Mouse (Mus musculus): Measurements from ENCODE around the gene Pitpnm3.

Pitpnm3 gene

DNA sequence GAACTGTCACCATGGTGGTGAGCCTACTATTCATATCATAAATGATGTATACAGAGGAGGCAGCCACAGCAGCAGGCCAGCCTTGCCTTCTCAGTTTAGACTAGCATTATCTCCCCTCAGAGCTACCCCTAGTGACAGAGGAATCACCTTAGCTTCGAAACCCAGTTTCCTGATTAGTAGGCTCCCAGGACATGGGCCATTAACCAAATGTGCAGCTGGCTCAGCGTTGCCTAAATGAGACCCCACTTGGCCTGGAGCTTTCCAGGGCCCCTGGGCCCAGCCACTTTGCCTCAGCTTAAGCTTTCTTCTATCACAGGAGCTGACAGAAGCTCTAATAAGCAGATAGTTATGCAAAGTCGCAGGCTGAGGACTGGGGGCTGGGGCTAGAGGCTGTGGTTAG, 39.6 kb downstream of the Pitpnm3 start:
- no peak for DNase-seq (ENCODE audit: low spot score)

DNA sequence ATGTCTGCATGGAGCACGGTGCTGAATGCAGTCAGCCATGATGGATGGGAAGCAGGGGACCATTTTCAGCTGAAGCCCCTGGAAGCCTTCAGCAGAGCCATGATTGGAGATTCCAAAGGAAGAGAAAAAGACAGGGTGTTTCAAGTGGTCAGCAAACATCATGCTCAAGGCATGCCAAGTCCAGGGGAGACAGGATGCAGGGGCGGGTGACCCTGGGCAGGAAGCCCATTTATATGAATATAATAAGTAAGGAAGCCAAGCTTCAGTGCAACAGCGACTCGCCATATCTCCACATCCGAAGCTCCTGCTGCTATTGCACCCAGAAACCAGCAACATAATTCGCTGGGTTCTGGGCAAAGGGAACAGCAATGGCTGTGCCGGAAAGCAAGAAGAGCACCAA, 41.1 kb downstream of the Pitpnm3 start:
- no peak for DNase-seq (ENCODE audit: low spot score)

- no peak for DNase-seq (ENCODE audit: low spot score)
These were observed 43.2 kb downstream of the Pitpnm3 start for GRCm38 (mm10) chr11:72092390-72092789.

DNA sequence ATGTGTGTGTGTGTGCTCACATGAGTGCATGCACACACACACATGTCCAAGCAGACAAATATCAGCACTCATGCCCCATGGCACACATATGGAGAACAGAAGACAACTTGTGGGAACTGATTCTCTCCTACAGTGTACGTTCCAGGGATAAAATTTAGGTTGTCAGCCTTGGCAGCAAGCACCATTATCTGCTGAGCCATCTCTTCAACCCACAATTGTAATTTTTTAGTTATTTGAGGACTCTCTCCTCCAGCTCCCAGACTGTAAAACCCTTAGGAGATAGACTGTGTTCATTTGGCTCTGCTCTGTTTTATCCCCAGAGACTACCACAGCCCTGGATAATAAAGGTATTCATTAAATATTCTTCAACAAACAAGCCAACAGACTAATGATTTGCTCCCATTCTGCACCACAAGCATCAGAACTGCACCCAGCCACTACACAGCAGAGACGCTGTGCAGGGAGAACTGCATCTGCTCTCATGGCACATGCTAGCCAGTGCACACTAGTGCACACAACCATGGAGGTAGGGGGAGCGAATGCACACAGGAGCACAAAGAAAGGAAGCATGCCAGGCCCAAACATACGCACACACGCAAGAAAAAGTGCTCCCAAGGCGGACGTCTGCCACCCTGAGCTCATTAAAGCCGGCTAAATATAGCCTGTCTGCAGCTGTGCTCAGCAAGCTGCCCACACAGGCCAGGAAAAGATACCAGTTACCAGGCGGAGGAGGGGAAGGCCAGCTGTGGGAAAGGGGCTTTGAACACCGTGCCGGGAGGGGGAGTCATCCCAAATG, 49.1 kb downstream of the Pitpnm3 start:
- no peak for DNase-seq (ENCODE audit: low spot score)

DNA sequence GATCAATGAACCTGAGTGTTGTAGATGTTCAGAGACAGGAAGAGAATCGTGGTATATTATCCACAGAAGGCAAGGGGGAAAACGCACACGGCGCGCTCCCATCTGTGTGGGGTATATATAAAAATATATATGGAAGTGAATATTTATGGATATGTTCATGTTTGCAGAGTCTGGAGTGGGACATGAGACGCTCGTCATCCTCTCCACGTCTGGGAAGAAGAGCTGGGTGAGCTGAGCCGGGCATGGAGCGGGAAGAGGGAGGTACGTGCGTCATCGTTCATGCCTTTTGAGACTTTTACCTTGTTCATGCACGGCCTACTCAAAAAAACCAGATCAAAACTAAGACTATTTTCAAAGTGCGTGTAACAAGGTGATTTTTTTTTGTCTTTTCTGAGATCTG, 51.2 kb downstream of the Pitpnm3 start:
- DNase-seq (ENCODE audit: low spot score): no peak

GRCm38 (mm10) chr11:72082601-72083000, 53.0 kb downstream of the Pitpnm3 start:
- no peak for DNase-seq (ENCODE audit: low spot score)

DNA sequence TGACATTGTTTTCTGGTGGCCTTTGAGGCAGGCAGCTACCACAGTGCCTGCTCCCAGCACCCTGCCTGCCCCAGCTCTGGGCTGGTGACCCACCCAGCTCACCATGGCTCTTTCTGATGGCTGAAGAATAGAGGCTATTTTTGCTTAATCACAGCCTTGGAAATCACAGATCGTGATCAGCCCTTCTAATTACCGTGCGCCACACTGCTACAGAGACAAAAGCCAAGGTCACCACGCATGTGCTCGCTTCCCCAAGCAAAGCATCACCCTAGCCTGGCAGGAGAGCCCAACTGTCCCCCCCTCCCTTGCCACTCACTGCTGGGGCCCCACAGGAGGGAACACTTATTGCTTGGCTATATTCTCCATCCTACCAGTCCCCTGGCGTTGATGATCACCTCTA, 55.1 kb downstream of the Pitpnm3 start:
- no peak for DNase-seq (ENCODE audit: low spot score)

DNA sequence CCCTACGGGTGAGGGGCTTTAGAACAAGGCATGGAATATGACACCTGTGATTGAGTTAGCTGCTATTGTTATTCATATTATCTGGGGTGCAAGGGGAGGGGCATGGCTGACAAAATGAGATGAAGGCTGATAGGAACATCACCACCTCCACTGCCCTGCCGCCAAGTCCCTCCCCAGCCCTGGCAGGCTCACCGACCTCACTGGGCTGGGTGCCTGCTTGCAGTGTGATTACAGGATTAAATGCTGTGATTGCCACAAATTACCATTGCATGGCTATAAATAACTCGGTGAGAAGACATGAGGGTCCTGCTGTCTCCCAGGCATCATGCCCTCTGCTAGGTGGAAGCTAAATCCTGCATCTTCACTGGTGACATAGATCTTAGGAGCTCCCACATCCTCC, 56.9 kb downstream of the Pitpnm3 start:
- DNase-seq (ENCODE audit: low spot score): no peak

DNA sequence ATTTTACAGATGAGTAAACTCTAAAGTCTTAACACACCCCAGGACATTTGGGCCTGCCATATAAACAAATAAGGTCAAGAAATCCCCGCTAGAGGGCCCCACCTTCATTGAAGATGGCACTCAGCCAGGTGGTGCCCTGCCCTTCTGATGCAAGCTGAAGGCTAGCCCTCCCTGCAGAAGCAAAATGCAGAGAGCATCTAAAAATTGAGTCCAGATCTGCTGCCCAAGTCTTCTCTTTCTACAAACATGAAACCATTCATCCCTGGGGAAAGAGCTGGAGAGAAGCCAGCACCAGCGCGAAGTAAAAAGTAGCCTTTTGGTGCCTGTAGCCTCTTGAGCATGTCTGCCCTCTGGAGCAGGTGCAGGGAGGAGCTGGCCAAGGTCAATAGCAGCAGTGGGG, 57.5 kb downstream of the Pitpnm3 start:
- DNase-seq (ENCODE audit: low spot score): no peak

DNA sequence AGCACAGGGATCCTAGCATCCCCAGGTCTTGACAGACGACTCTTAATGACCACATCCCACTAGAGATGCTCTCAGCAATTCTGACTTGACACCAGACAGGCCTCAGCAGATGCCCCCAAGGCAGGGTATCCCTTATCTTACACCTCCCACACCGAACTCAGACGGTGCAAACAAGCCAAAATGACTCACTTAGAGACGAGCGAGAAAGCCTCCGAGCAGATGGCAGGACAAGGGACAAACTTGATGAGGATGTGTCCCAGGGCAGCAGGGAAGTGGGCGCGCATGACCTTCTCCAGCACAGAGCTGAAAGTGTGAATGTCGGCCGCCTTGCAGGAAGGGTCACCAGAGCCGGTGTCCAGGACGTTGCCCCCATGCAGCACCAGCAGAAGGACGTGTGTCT, 61.3 kb downstream of the Pitpnm3 start:
- DNase-seq (ENCODE audit: low spot score): no peak

DNA sequence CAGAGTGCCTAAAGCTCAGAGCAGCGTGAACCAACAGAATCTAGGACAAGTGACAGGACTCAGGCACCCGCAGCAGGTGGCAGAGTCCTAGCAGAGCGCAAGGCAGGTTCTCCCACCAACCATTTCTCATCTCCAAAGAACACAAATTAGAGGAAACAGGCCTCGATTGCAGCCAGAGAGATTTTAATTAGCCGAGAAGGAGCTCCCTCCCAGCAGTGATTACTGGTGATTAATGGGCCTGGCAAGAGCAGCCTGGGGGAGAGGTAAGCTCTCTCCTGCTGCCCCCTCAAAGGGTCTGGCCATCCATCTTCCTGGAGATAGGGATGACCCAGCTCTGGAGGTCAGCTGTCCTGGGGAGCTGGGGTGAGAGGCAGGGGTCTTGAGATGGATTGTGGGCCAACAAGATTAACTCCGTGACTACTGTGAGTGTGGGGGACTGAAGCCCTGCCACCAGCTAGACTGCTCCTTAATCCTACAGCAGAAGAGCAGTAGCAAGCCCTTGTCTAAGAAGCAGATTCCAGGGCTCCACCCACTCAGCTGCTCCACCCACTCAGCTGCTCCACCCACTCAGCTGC, 63.2 kb downstream of the Pitpnm3 start:
- no peak for DNase-seq (ENCODE audit: low spot score)

DNA sequence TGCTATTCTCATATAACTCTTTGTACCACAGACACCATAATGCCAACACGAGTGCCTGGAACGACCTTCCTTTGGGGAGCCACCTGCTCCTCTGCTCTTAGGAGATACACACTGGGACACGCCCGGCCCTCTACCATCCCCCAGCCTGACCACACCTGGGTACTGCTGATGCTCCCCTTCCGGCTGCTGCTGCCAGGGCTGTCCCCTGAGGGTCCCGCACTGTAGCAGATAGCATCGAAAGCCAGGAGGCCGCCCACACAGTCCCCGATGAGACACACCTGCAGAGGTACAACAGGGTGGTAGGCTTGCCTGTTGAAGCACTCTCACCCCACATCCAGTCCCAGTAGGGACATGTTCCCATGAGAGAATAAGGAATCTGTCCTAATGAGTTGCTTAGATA, 64.8 kb downstream of the Pitpnm3 start:
- no peak for DNase-seq (ENCODE audit: low spot score)

- DNase-seq (ENCODE audit: low spot score): no peak
These were observed 67.6 kb downstream of the Pitpnm3 start for GRCm38 (mm10) chr11:72068026-72068425.

DNA sequence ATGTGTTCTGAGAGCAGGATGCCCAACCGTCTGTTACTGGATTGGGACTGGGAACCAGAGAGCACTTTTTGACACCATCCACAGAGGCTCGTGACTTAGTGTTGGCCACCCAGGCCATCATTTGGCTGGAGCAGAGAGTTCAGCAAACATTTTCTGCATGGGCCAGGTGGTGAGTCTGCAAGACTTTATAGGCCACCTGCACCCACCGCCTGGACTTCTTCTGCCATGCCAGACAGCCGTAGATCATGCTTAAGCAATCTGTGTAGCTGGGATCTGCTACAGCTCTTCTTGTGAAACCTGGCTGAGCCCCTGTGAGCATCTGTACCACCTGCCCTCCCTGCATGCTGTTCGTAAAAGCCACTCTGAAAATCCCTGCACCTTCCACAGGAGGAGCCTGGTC, 68.3 kb downstream of the Pitpnm3 start:
- no peak for DNase-seq (ENCODE audit: low spot score)

DNA sequence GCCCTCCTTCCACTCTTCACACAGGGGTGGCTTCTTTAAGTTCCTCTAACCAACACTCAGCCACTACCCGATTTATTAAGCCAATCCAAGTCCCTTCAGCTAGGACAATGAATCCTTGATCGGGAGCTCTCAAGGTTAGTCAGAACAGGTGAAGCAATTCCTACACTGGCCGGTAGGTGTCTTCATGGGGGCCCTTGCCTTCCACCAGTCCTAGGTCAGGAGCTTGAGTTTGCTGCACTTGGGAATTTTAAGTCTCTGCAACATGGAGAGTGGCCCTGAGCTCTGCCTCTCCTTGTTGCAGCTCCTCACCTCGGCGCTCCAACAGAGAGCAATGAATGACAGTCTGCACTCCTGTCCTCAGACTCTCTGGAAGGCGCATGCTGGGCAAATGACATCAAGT, 69.2 kb downstream of the Pitpnm3 start:
- no peak for DNase-seq (ENCODE audit: low spot score)

- DNase-seq (ENCODE audit: low spot score): no peak
These were observed 70.5 kb downstream of the Pitpnm3 start for GRCm38 (mm10) chr11:72065103-72065502.

DNA sequence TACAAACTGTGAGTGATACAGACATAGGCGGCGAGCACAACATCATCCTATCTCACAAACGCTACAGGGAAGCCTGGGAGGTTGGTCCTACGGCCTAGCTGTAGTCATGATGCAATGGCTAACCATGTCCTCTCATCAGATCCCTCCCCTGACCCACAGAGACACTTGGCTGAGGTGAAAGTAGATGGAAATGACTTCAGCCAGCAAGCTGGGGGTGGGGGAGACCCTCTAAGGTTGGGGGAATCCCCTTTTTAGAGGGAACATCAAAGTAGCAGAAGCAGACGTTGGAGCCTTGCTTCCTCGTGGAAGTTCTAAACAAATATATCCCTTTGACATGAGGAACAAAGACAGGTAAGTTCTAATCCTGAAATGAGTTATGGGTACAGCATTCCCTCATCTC, 71.2 kb downstream of the Pitpnm3 start:
- no peak for DNase-seq (ENCODE audit: low spot score)

- no peak for DNase-seq (ENCODE audit: low spot score)
These were observed 74.4 kb downstream of the Pitpnm3 start for GRCm38 (mm10) chr11:72061093-72061620.

- DNase-seq (ENCODE audit: low spot score): no peak
These were observed 75.2 kb downstream of the Pitpnm3 start for GRCm38 (mm10) chr11:72060416-72060815.

GRCm38 (mm10) chr11:72057166-72057565, 78.4 kb downstream of the Pitpnm3 start:
- no peak for DNase-seq (ENCODE audit: low spot score)

GRCm38 (mm10) chr11:72055176-72055575, 80.4 kb downstream of the Pitpnm3 start:
- DNase-seq (ENCODE audit: low spot score): no peak

- peak; percentile 24 for DNase-seq (ENCODE audit: low spot score)
These were observed 82.9 kb downstream of the Pitpnm3 start for GRCm38 (mm10) chr11:72052636-72053035.

- DNase-seq (ENCODE audit: low spot score): no peak
These were observed 83.4 kb downstream of the Pitpnm3 start for GRCm38 (mm10) chr11:72052221-72052620.
